Mouse (Mus musculus) neural tube, embryonic 13.5 days (tissue): Measurements from ENCODE around the gene Cacna1a. TPM values are rescaled to one million over a fixed set of nuclear protein-coding genes. Genes with fewer than 3 reads are reported as not detected.
"Not testable (repeated sequence)": the region's sequence is repeated elsewhere in the genome, so short reads cannot be mapped to it uniquely, and the experiment has no call there.

Experiments
- ATAC-seq: fragments of 200-750 bp; cut with Nextera tagmentation; 2 replicates; pipeline ENCODE4 v1.8.0; 2017; ENCODE audit warnings: low read depth, mild to moderate bottlenecking, moderate TSS enrichment, moderate library complexity
- H3K27ac ChIP-seq: fragments of 300-500 bp; sonication (generic); replicated peaks from 2 replicates; pipeline ENCODE4 v1.5.1; 2015; ENCODE audit warnings: moderate library complexity, mild to moderate bottlenecking, inconsistent platforms
- H3K27me3 ChIP-seq: fragments of 300-500 bp; sonication (generic); 2 replicates; pipeline ENCODE4 v1.6.1; 2015; ENCODE audit warnings: mild to moderate bottlenecking, inconsistent platforms
- H3K36me3 ChIP-seq: fragments of 300-500 bp; sonication (generic); 2 replicates; pipeline ENCODE4 v1.6.1; 2015; ENCODE audit warnings: mild to moderate bottlenecking, inconsistent platforms
- H3K4me1 ChIP-seq: fragments of 300-500 bp; sonication (generic); replicated peaks from 2 replicates; pipeline ENCODE4 v1.6.1; 2015; ENCODE audit warnings: inconsistent platforms
- H3K4me2 ChIP-seq: fragments of 300-500 bp; sonication (generic); 2 replicates; pipeline ENCODE4 v1.6.1; 2015; ENCODE audit warnings: inconsistent platforms, mild to moderate bottlenecking, moderate library complexity
- H3K4me3 ChIP-seq: fragments of 300-500 bp; sonication (generic); 2 replicates; pipeline ENCODE4 v1.5.1; 2015; ENCODE audit warnings: mild to moderate bottlenecking, inconsistent platforms
- H3K9ac ChIP-seq: fragments of 300-500 bp; sonication (generic); 2 replicates; pipeline ENCODE4 v1.6.1; 2015; ENCODE audit warnings: moderate library complexity, mild to moderate bottlenecking, inconsistent platforms
- H3K9me3 ChIP-seq: fragments of 300-500 bp; sonication (generic); 2 replicates; pipeline ENCODE4 v1.6.1; 2016; ENCODE audit warnings: inconsistent platforms
- WGBS: fragments of 180-500 bp; shearing (Covaris S2); methylation state at CpG from one replicate; pipeline ENCODE4 v1.1.7; 2015; 5-methylcytosine and 5-hydroxymethylcytosine counted together
- polyA plus RNA-seq: library from polyadenylated mRNA; unstranded; fragments of >200 nt; fragmentation: Nextera tagmentation; extraction: Ambion mirVana; gene quantifications from 2 replicates; pipeline ENCODE4 v1.2.1, GENCODE M21; 2015

Cacna1a gene
- polyA plus RNA-seq, 1 experiment from 2014 or later = 25.2 TPM

DNA sequence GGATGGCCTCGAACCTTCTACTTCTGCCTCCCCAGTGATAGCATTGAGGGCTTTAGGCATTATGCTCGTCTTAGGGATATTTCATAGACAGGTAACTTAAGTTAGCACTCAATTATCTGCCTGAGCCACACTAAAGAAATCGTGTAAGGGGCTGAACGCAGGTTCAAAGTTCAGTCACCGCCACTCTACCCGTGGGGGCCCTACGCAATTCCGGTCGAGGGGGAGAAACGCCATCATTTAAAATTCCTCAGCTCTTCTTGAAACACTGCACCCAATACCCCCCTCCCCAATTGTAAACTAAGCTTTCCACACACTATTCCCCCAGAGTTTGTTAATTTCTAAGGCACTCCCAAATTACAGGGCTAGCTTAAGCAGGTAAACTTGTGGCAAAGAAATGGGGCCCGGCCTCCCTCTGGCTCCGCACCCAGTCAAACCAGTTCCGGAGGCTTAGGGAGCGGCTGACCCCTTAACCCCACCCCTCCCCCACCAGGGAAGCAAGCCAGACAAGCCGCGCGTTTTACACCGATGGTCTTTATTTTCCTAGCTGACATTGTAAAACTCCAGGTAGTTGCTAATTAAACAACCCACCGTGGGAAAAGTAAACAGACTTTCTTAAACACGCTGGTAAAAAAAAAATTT lies 272.7 kb downstream of the Cacna1a start:
- Histone ChIP-seq H3K4me2 (peak overlapping the region; percentile 87), H3K27me3 (no peaks in the 10 kb centered on the region), H3K9ac (peak overlapping the region; percentile 84), H3K4me3 (peak overlapping the region; percentile 82), H3K9me3 (no peaks in the 10 kb centered on the region), H3K4me1 (peaks cover 73% of the 10 kb centered on the region), H3K27ac (peak overlapping the region; percentile 94), H3K36me3 (no peaks in the 10 kb centered on the region)
- no peak for ATAC-seq
- WGBS = under 1% methylated on average over 20 of the region's 20 CpGs

DNA sequence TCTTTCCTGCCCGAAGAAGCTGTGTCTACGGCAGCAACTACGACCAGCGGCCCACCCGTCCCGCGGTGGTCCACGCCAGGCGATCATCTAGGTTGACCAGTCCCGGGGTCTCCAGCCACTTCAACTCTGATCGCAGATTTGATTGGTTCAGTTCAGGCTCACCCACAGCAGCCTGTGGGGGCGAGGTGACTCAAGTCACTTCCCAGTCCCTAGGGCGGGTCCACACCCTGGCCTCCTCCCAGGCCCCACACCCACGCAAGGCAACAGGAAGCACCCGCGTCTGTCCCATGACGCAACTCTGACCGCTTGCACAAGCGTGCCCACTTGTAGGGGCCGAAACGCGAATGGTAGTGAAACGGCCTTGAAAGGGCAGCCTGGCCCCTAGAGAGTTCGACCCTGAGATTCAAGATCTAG lies 273.2 kb downstream of the Cacna1a start:
- ATAC-seq = no peak
- under 1% methylated on average over 24 of the region's 24 CpGs for WGBS

DNA sequence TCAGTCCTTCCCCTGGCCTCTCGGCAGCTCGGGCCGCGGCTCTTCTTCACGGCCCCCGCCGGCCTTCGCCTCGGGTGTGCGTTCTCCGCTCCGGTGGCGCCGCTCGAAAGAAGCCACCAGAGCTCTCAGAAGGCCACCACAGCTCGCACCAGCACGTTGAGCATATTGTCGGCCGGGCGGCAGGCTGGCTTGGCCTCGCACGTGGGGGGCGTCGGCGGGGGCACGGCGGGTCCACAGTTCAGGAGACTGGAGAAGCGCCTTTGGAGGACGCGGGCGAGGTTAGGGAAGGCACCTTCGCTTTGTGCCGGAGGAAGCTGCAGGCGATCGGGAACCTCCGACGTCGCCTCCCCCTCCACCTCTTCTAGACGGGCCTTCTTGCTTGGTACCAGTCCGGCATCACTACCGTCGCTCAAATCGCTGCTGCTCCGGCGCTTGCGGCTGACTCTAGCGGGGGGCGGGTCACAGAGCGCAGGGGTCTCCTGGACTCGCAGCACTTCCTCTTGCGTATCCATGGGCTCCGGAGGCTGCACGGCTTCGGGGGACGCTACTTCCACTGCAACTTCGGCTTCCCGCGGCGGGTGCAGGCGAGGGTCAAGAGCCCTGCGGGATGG lies 273.8 kb downstream of the Cacna1a start:
- peak; percentile 16 for ATAC-seq
- peak overlapping the region; percentile 82 for H3K4me3 ChIP-seq
- H3K36me3 ChIP-seq = no peaks in the 10 kb centered on the region
- peak overlapping the region; percentile 84 for H3K9ac ChIP-seq
- peaks cover 73% of the 10 kb centered on the region for H3K4me1 ChIP-seq
- no peaks in the 10 kb centered on the region for H3K9me3 ChIP-seq
- under 1% methylated on average over 61 of the region's 61 CpGs for WGBS
- no peaks in the 10 kb centered on the region for H3K27me3 ChIP-seq
- H3K4me2 ChIP-seq = peak overlapping the region; percentile 87
- H3K27ac ChIP-seq = peak overlapping the region; percentile 94

More for the DNA sequence above, 273.2 kb downstream of the Cacna1a start:
- peaks cover 73% of the 10 kb centered on the region for H3K4me1 ChIP-seq
- H3K36me3 ChIP-seq = no peaks in the 10 kb centered on the region
- no peaks in the 10 kb centered on the region for H3K27me3 ChIP-seq
- no peaks in the 10 kb centered on the region for H3K9me3 ChIP-seq
- H3K27ac ChIP-seq = peak overlapping the region; percentile 94
- H3K4me3 ChIP-seq = peak overlapping the region; percentile 82
- peak overlapping the region; percentile 84 for H3K9ac ChIP-seq
- peak overlapping the region; percentile 87 for H3K4me2 ChIP-seq

DNA sequence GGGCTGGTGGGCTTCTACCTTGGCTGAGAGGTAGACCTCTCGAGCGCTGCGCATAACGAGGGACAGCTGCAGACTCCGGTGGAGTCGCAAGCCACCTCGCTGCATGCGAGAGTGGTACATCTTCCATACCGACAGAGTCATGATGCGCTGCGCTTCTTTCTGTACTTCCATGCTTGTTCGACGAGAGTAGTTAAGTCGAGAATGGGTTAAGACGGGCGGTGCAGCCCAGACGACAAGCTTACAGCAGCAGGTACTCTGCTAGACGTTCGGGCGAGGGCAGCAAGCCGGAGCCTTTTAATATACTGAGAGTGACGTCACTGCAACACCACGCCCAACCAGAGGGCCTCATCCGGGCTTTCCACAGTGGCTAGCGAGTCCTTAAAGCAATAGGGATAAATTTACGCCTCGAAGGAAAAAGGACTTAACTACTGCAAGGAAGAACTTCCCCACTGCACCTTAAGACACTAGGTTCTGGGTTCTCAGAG lies 274.4 kb downstream of the Cacna1a start, which contains the start of gene Ier2:
TSS of gene Ier2 (minus strand) at position 272 of the 485 bp plus-strand sequence.
- WGBS = under 1% methylated on average over 27 of the region's 27 CpGs
- Histone ChIP-seq H3K4me2 (peak within 1 kb of the TSS; percentile 87), H3K4me3 (peak within 1 kb of the TSS; percentile 82), H3K27me3 (no peaks in the 10 kb centered on the region), H3K9me3 (no peaks in the 10 kb centered on the region), H3K36me3 (no peaks in the 10 kb centered on the region), H3K27ac (peak within 1 kb of the TSS; percentile 94), H3K4me1 (peaks cover 68% of the 10 kb centered on the region), H3K9ac (peak within 1 kb of the TSS; percentile 84)
- peak; percentile 83 for ATAC-seq

DNA sequence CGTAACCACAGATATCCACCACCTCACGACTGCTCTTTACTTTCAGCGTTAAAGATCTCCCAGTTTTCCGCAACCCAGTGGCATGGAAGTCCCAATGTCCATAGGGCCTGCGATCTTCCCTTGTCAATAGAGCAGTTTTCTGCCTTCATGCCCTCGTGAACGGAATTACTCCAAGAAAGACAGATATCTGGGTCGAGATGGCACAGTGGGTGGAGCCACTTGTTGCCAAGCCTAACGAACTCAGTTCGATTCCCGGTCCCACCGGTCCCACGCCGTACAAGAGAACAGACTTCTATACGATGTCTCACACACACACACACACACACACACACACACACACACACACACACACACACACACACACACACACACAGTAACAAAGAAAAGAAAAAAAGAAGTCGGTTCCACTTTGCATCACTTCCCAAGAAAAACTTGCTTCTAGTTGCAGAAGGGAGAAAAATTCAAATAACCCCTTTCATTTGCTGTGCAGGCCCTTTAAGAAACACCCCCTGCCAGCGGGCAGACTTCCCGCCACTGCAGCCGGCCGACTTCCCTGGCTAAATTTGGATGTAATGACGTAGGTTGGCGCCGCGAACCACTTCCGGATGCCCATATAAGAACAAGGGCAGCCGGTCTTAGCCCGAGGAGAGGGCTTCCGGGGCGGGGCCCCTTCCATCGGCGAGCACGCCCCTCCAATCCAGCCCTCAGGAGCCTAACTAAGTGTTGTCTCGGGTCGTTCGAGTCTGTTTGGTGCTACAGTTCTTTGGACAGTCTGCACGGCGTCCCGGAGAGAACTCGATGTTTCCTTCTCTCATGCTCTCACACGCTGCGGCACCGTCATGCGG lies 275.5 kb downstream of the Cacna1a start:
- peak overlapping the region; percentile 82 for H3K4me3 ChIP-seq
- H3K27ac ChIP-seq = peak overlapping the region; percentile 94
- WGBS = 3% methylated on average over 42 of the region's 43 CpGs
- H3K36me3 ChIP-seq = peaks cover 7% of the 10 kb centered on the region
- peak; percentile 74 for ATAC-seq
- no peaks in the 10 kb centered on the region for H3K27me3 ChIP-seq
- H3K4me1 ChIP-seq = peaks cover 61% of the 10 kb centered on the region
- H3K9ac ChIP-seq = peak overlapping the region; percentile 84
- no peaks in the 10 kb centered on the region for H3K9me3 ChIP-seq
- H3K4me2 ChIP-seq = peak overlapping the region; percentile 87

DNA sequence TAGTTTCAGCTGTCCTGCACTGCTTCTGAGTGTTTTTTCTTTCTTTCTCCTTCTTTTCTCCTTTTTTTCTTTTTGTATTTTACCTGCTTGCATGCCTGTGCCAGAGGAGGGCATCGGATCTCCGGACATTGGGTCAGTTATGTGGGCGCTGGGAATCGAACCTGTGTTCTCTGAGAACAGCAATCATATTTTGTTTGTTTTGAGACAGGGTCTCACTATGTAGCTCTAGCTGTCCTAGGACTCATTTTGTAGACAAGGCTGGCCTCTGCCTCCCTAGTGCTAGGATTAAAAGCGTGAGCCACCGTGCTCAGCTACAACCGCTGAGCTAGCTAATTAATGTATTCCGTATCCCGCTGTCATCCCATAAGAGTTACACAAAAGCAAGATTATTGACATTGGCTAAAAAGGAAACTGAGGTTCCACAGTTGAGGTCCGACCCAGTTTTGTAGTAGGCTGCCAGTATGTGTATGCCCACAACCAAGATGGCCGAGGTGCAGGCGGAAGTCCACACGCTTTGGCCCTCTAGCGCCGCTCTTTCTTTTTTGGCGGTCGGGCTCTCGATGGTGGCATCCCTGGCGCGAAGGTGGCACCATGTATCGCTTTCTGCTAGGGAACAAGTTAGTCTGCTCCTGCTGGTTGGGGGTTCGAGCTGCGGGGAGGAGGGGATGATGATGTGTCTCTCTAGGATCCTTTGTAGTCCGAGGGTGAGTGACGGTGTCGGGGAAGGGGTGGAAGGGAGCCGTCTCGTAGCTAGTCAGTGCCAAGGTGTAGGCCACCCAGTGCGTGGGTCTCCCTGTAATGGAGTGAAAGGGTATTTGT lies 276.5 kb downstream of the Cacna1a start:
- Histone ChIP-seq H3K4me1 (peaks cover 51% of the 10 kb centered on the region), H3K27ac (peak overlapping the region; percentile 94), H3K9me3 (no peaks in the 10 kb centered on the region), H3K27me3 (no peaks in the 10 kb centered on the region), H3K9ac (peak overlapping the region; percentile 74), H3K4me2 (peak overlapping the region; percentile 87), H3K4me3 (peak overlapping the region; percentile 82), H3K36me3 (peaks cover 13% of the 10 kb centered on the region)
- ATAC-seq = peak; percentile 53
- WGBS = under 1% methylated on average over 29 of the region's 29 CpGs

DNA sequence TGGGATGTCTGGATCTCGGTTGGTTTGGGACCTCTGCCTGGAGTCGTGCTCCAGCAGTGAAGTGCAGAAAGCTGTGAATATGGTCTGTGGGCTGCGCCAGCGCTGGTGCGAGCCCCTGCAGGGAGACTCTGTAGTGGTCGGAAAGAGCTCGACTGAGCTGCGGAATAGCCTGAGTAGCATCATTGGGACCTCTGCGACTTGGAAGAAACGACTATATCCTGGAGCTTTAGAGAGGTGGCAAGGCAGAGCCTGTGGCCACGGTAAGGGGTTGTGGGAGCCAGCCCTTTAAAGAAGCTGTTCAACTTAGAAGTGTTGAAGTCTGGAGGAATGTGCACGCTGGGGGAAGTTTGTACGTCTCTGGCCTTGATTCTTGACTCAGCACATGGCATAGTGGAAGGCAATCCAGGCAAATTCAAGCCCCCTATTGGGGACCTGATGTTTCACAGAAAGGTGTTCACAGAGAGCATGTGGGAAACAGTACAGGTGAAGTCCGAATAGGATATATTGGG lies 277.2 kb downstream of the Cacna1a start:
- H3K4me3 ChIP-seq = peak overlapping the region; percentile 82
- H3K36me3 ChIP-seq = peaks cover 19% of the 10 kb centered on the region
- 3% methylated on average over 14 of the region's 14 CpGs for WGBS
- H3K9ac ChIP-seq = peak overlapping the region; percentile 74
- H3K27ac ChIP-seq = peak overlapping the region; percentile 94
- H3K4me1 ChIP-seq = peaks cover 44% of the 10 kb centered on the region
- no peaks in the 10 kb centered on the region for H3K9me3 ChIP-seq
- H3K27me3 ChIP-seq = no peaks in the 10 kb centered on the region
- no peak; the same call in 1 of the 2 replicates for ATAC-seq
- H3K4me2 ChIP-seq = peak overlapping the region; percentile 87

DNA sequence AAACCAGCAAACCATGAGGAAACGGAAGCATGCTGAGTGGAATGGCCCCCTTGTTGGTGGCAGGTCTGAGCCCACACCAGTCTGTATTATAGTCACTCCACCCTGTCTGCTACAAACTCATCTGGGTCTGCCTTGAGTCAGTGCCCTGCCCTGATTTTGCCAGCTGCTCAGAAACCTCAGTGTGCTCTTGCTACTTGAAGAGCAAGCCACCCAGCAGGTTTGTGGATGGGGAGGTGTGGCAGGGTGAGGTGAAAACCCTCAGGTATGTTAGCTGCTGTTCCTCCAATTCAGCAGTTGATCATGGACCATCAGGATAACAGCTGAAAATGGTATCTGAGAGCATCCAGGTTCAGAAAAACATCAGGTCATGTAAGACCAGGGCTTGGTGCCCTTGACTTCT lies 279.8 kb downstream of the Cacna1a start:
- Histone ChIP-seq H3K4me1 (peaks cover 23% of the 10 kb centered on the region), H3K9ac (no peak overlapping the region), H3K27me3 (no peaks in the 10 kb centered on the region), H3K4me3 (no peak overlapping the region), H3K4me2 (no peak overlapping the region), H3K36me3 (peaks cover 44% of the 10 kb centered on the region), H3K27ac (no peak overlapping the region), H3K9me3 (no peaks in the 10 kb centered on the region)
- WGBS = 83% methylated on average over 1 of the region's 1 CpGs
- no peak for ATAC-seq

DNA sequence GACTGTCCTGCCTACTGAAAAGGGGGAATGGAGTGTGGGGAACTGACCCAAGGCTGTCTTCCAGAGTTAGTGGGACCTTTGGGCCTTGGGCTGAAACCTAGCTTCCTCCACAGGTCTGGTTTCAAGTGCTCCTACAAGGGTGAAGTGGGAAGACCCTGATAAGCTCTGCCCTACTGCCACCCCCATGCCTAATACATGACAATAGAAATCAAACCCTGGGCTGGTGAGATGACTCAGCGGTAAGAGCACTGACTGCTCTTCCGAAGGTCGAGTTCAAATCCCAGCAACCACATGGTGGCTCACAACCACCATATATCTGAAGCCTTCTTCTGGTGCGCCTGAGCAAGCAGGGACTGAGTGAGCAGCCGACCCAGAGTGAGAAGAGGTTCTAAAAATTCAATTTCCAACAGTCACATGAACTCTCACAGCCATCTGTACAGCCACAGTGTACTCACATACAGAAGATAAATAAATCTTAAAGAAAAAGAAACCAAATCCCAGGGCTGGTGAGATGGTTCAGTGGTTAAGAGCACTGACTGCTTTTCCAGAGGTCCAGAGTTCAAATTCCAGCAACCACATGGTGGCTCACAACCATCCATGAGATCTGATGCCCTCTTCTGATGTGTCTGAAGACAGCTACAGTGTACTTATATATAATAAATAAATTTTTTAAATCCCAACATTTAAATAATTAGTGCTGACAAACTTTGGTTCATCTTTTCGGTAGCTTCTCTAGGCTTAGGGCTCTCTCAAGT lies 280.7 kb downstream of the Cacna1a start:
- Histone ChIP-seq H3K36me3 (peaks cover 51% of the 10 kb centered on the region), H3K4me2 (no peak overlapping the region), H3K9ac (no peak overlapping the region), H3K4me3 (no peak overlapping the region), H3K4me1 (peaks cover 18% of the 10 kb centered on the region), H3K27me3 (no peaks in the 10 kb centered on the region), H3K9me3 (no peaks in the 10 kb centered on the region), H3K27ac (no peak overlapping the region)
- WGBS = 82% methylated on average over 6 of the region's 6 CpGs
- no peak for ATAC-seq

DNA sequence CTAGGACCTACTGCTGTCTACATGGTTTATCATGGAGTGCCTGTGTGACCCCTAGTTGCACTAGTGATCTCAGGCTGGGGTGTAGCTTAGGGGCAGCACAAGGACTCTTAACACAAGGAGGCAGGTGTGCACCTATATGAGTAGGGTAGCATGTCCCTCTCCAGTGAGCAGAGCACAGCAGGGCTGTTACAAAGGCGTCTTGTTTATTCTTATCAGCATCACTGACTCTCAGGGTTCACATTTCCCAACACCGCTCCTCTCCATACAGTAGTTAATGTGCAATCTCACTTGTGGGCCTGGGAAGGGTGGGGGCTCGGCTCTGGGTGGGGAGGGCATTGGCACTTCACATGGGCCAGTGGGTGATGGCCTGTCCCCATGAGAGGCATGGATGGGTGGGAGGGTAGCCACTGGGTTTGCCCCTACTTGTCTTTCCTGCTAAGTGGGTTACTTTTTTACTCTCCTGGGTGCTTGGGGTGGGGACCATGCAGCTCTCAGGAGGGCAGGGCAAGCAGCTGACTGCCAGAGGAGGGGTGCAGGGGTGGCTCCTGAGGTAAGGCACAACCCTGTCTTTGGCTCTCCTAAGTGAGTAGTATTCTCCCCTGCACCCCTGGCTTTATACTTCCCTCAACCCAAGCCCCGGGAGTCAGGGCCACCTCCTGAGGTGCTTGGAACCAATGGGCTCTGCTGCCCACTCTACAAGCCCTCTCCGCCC lies 282.2 kb downstream of the Cacna1a start:
- peaks cover 65% of the 10 kb centered on the region for H3K36me3 ChIP-seq
- 93% methylated on average over 5 of the region's 5 CpGs for WGBS
- not testable (repeated sequence) for H3K27ac ChIP-seq, H3K4me2 ChIP-seq, H3K9me3 ChIP-seq, H3K4me3 ChIP-seq, H3K9ac ChIP-seq, H3K27me3 ChIP-seq, ATAC-seq
- H3K4me1 ChIP-seq = peaks cover 16% of the 10 kb centered on the region
